Mouse (Mus musculus) WW6 (cell line): ENCODE measurements at regions not wholly inside any gene's neighbourhood (a gene's known extent, or its start where the extent isn't known, plus 50 kb on each side); places are given as distances from the start of the nearest gene placed in this dataset.

Experiments
- DNase-seq: peaks from one replicate; pipeline ENCODE4 v3.0.0-alpha.2; 2013; ENCODE audit warnings: low read depth, low spot score

GRCm38 (mm10) chr9:83326437-83327086, 114.4 kb downstream of the Lca5 start:
- no peak for DNase-seq

GRCm38 (mm10) chr9:83325910-83326309, 115.0 kb downstream of the Lca5 start:
- DNase-seq = no peak

- DNase-seq = no peak
These were observed 116.6 kb downstream of the Lca5 start for GRCm38 (mm10) chr9:83324336-83324735.

GRCm38 (mm10) chr9:83322991-83323583, 117.8 kb downstream of the Lca5 start:
- DNase-seq = no peak

GRCm38 (mm10) chr9:83321793-83322192, 119.1 kb downstream of the Lca5 start:
- DNase-seq = no peak

- no peak for DNase-seq
These were observed 120.1 kb downstream of the Lca5 start for GRCm38 (mm10) chr9:83320834-83321233.

- DNase-seq = no peak
These were observed 124.1 kb downstream of the Lca5 start for GRCm38 (mm10) chr9:83316818-83317162.

- DNase-seq = no peak
These were observed 124.7 kb downstream of the Lca5 start for GRCm38 (mm10) chr9:83315941-83316817.

GRCm38 (mm10) chr9:83308771-83309170, 132.2 kb downstream of the Lca5 start:
- no peak for DNase-seq

- DNase-seq = no peak
These were observed 132.8 kb downstream of the Lca5 start for GRCm38 (mm10) chr9:83308092-83308491.

- no peak for DNase-seq
These were observed 133.5 kb downstream of the Lca5 start for GRCm38 (mm10) chr9:83307349-83307938.

- DNase-seq = peak; percentile 16
These were observed 136.0 kb downstream of the Lca5 start for GRCm38 (mm10) chr9:83304925-83305324.

- no peak for DNase-seq
These were observed 140.4 kb downstream of the Lca5 start for GRCm38 (mm10) chr9:83300500-83300899.

- no peak for DNase-seq
These were observed 140.9 kb downstream of the Lca5 start for GRCm38 (mm10) chr9:83300044-83300443.

- no peak for DNase-seq
These were observed 141.3 kb downstream of the Lca5 start for GRCm38 (mm10) chr9:83299623-83300022.

GRCm38 (mm10) chr9:83295453-83295852, 145.5 kb downstream of the Lca5 start:
- no peak for DNase-seq

- DNase-seq = no peak
These were observed 146.5 kb downstream of the Lca5 start for GRCm38 (mm10) chr9:83294441-83294840.

- no peak for DNase-seq
These were observed 137.6 kb upstream of the Hmgn3 start for GRCm38 (mm10) chr9:83284097-83284496.

- no peak for DNase-seq
These were observed 137.2 kb upstream of the Hmgn3 start for GRCm38 (mm10) chr9:83283662-83284061.

GRCm38 (mm10) chr9:83283249-83283648, 136.8 kb upstream of the Hmgn3 start:
- DNase-seq = no peak

GRCm38 (mm10) chr9:83277791-83278190, 131.3 kb upstream of the Hmgn3 start:
- no peak for DNase-seq

GRCm38 (mm10) chr9:83277356-83277755, 130.9 kb upstream of the Hmgn3 start:
- no peak for DNase-seq
